Mouse (Mus musculus) 416B (cell line): ENCODE results near the gene Tril.

Source experiments
- DNase-seq: peaks from one replicate; pipeline ENCODE4 v3.0.0; 2011; ENCODE audit warnings: low read depth

The Tril gene

GRCm38 (mm10) chr6:53806021-53806420 is 14.6 kb downstream of the Tril start:
- no peak for DNase-seq

DNA sequence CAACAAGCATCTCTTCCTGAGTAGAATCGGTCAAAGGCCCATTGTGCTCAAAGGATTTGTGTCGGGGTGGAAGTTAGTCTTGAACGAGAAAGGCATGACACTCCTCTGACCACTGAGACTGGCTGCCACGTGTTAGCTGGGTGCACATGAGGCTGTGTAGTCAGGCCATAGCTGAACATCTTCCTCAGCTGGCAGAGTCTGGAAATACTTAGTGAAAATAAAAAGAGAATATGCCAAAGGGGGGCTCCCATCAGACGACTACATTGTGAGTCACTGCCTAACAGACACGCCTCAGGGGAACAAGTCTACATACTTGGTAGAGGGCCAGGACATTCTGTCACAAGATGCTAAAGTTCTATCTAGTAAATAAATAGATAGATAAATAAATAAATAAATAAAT is 16.5 kb downstream of the Tril start:
- no peak for DNase-seq

- DNase-seq: no peak
Observed at GRCm38 (mm10) chr6:53803551-53803950, 17.1 kb downstream of the Tril start.

GRCm38 (mm10) chr6:53801893-53802286 is 18.7 kb downstream of the Tril start:
- DNase-seq: peak; percentile 69

DNA sequence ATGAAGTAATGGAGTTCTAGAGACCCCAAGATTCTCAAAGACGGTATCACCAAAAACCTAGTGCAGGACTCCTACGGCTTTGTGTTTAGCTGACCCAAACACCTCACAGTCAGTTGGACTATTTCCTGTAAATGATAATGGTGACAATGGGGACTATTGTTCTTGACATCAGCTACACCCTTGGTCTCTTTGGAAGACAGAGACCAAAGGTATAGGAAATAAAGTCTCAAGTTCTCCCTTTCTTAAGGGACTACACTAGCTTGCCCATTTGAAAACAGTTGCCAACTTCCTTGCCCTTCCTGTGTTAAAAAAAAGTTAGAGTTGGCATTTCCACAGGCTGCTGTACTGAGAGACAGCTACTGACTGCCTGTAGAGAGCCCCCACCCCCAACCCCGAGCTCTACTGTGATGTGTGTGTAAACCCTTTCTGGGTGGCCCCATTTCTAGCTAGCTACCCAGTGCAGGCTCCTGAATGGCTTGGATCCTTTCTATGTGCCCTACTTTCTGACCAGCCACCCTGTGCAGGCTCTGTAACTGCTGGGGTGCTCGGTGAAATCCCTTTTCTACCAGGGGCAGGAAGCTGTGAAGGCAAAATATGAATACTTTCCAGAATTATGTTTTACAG is 19.2 kb downstream of the Tril start:
- DNase-seq: no peak

GRCm38 (mm10) chr6:53798865-53799264 is 21.8 kb downstream of the Tril start:
- DNase-seq: no peak

GRCm38 (mm10) chr6:53796835-53797234 is 23.8 kb downstream of the Tril start:
- no peak for DNase-seq

GRCm38 (mm10) chr6:53795788-53796187 is 24.8 kb downstream of the Tril start:
- peak; percentile 17 for DNase-seq

- no peak for DNase-seq
Observed at GRCm38 (mm10) chr6:53795078-53795477, 25.6 kb downstream of the Tril start.

- DNase-seq: no peak
Observed at GRCm38 (mm10) chr6:53794323-53794971, 26.2 kb downstream of the Tril start.

- DNase-seq: peak; percentile 34
Observed at GRCm38 (mm10) chr6:53782880-53783539, 37.6 kb downstream of the Tril start.

GRCm38 (mm10) chr6:53782273-53782672 is 38.4 kb downstream of the Tril start:
- no peak for DNase-seq

- DNase-seq: peak; percentile 62
Observed at GRCm38 (mm10) chr6:53781171-53781570, 39.5 kb downstream of the Tril start.

DNA sequence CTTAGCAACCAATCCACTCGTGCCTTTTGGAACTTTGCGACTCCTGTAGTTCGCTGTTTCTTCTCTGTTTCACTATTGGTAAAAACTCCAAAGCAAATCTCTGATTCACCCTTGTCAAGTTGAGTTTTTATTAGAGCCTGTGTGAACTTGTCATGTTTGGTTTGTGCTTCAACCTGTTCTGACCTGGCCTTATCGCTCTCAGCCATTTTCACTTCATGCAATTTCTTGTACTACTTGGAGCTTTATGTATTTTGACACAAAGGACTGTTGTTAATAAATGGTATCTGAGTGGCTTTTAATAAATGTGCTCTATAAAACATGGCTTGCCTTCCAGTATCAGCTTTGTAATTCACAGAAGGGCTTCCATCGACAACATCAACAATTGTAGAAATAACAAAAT is 40.6 kb downstream of the Tril start:
- no peak for DNase-seq

DNA sequence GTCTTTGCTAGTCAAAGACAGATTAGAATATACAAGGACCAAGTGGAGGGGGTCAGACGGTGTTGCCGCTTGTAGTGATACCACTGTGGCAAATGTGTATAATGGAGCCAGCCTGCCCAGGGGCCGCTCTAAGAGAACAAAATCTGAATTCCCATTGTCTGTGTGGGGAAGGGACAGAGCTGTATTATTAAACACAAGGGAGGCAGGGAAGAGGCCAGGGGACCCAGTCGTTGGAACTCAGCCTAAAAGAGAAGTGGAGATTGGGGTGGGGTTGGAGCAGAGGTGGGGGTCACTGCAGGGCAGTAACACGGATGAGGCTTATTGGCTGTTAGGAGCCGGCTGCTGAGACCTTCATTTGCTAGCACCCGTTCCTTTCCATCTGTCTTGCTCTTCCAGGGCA is 41.1 kb downstream of the Tril start:
- no peak for DNase-seq

DNA sequence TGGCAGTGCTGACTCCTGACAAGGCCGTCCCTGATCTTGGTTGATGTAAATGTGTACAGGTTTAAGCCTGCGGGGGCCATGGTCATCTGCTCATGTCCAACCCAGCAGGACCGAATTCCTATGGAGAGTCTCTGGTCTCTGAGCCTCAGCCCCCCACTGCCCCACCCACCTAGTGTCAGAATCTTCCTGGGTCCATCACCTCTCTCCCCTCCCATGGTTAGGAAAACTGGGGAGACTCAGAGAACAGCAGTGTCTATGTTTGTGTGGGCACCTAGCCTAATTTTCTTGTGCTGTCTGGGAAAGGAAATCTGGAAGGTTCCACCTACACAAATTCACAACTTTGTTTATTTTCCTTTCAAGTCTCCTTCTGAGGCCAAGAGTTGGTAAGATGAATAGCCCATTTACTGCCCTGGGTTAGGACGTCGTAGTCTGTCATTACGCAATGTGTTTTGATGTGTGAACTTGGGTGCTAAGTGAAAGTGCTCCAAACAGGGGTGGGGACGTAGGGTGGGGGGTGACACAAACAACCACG is 42.1 kb downstream of the Tril start:
- DNase-seq: no peak

GRCm38 (mm10) chr6:53768275-53768674 is 52.4 kb downstream of the Tril start:
- no peak for DNase-seq

DNA sequence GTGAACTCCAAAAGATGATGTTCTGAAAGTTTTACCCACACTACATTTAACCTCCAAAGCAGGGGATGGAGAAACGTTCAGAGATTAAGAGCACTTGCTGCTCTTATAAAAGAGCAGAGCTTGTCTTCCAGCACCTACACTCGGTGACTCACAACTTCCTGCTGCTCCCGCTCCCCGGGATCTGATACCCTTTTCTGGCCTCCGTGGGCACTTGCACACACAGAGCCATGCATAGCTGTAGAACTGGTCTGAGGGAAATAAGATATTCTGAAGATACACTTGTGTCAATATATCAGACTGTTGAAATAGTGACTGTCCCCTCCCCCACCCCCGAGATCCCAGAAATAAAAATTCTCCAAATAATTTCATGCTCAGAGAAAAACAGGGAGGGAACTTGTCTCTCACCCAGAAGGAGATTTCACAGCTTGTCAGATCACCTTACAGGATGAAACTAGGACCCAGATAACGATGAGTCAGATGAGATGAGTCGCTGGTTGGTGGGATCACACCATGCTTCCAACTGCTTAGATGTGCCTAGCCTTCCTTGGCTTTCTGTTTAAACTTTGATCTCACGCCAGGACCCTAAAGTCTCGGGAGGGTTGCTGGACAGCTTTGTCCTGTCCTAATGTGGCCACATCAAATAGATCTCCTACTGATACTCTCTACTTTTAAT is 54.3 kb downstream of the Tril start:
- peak; percentile 49 for DNase-seq

DNA sequence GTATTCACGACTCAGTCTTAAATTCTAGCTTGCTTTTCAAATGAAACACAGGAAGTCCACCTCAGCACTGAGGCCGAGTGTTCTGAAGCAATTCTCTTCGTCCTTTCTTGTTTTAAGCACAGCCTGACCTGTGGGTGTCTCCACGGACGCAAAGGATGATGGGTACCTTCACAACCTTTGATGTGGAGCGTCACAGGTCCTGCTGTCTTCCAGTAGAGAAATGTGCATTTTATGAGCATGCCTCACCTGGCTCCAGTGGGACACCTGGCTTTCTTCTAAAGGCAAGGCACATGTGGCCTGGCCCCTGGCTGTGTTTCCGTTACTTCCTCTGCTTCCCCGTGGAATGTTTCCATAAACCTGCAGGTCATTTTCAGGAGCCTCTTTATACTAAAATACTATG is 54.9 kb downstream of the Tril start:
- no peak for DNase-seq
